Mouse (Mus musculus): ENCODE measurements at regions not wholly inside any gene's neighbourhood (a gene's known extent, or its start where the extent isn't known, plus 50 kb on each side); places are given as distances from the start of the nearest gene placed in this dataset.

DNA sequence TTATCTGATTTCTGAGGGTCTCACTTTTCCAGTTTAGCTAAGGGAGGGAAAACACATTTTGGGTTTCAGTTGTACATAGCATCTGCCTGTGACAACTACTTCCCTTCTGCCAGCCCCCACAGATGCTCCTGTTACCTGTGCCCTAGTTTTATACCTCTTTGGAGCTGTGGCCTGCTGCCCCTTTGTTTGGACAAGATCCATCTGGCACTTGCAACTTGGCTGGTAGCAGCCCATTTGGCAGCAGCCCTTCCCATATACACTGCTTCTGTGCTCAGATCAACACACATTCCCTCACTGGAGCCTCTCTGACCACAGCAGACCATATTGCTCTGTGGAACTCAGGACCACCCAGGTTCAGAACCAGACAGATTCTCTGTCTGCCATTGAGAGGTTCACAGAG is 728.0 kb upstream of the Fam160b2 start:
- TF ChIP-seq POLR2A (IDR thresholded peaks at IDR 0.05; ENCODE audit: insufficient read depth, low read length) (no peak), CTCF (IDR thresholded peaks at IDR 0.05; ENCODE audit: low read depth, low read length) (no peak), EP300 (IDR thresholded peaks at IDR 0.05; ENCODE audit: insufficient read depth, low read depth, low read length) (no peak)

Data from ES-Bruce4 (cell line).